Mouse (Mus musculus) forebrain, embryonic 10.5 days (tissue): Measurements from ENCODE around the gene Thbs4. TPM values are rescaled to one million over a fixed set of nuclear protein-coding genes. Genes with fewer than 3 reads are reported as not detected.

Experiments
- DNase-seq: peaks from one replicate; pipeline ENCODE4 v3.0.0-alpha.2; 2017; ENCODE audit warnings: low spot score; ENCODE audit errors: extremely low spot score
- H3K27ac ChIP-seq: fragments of 300-500 bp; sonication (generic); 2 replicates; pipeline ENCODE4 v1.5.1; 2016; ENCODE audit warnings: mild to moderate bottlenecking
- H3K27me3 ChIP-seq: fragments of 300-500 bp; sonication (generic); 2 replicates; pipeline ENCODE4 v1.6.1; 2016; ENCODE audit warnings: mild to moderate bottlenecking; ENCODE audit not compliant: poor library complexity, severe bottlenecking
- H3K36me3 ChIP-seq: fragments of 300-500 bp; sonication (generic); replicated peaks from 2 replicates; pipeline ENCODE4 v1.6.1; 2016; ENCODE audit warnings: mild to moderate bottlenecking, moderate library complexity
- H3K4me1 ChIP-seq: fragments of 300-500 bp; sonication (generic); 2 replicates; pipeline ENCODE4 v1.6.1; 2016
- H3K4me3 ChIP-seq: fragments of 300-500 bp; sonication (generic); 2 replicates; pipeline ENCODE4 v1.5.1; 2016; ENCODE audit warnings: mild to moderate bottlenecking, moderate library complexity
- H3K9me3 ChIP-seq: fragments of 300-500 bp; sonication (generic); 2 replicates; pipeline ENCODE4 v1.6.1; 2016; ENCODE audit warnings: mild to moderate bottlenecking, moderate library complexity
- WGBS: fragments of 180-500 bp; shearing (Covaris S2); methylation state at CpG from one replicate; pipeline ENCODE4 v1.1.7; 2016; 5-methylcytosine and 5-hydroxymethylcytosine counted together
- polyA plus RNA-seq: library from polyadenylated mRNA; unstranded; fragments of >200 nt; fragmentation: Nextera tagmentation; extraction: Ambion mirVana; gene quantifications from 2 replicates; pipeline ENCODE4 v1.2.1, GENCODE M21; 2016

Gene Thbs4
- polyA plus RNA-seq, 1 experiment from 2014 or later = 2.3 TPM

GRCm38 (mm10) chr13:92783551-92783950 is 11.1 kb downstream of the Thbs4 start:
- Histone ChIP-seq H3K4me1 (peaks cover 24% of the 10 kb centered on the region), H3K27me3 (no peaks in the 10 kb centered on the region), H3K9me3 (no peaks in the 10 kb centered on the region), H3K36me3 (no peaks in the 10 kb centered on the region), H3K27ac (no peak overlapping the region), H3K4me3 (no peak overlapping the region)
- DNase-seq = no peak
- WGBS = 92% methylated on average over 4 of the region's 4 CpGs

GRCm38 (mm10) chr13:92780927-92781326 is 13.7 kb downstream of the Thbs4 start:
- Histone ChIP-seq H3K27me3 (no peaks in the 10 kb centered on the region), H3K4me3 (no peak overlapping the region), H3K4me1 (peaks cover 14% of the 10 kb centered on the region), H3K9me3 (no peaks in the 10 kb centered on the region), H3K36me3 (no peaks in the 10 kb centered on the region), H3K27ac (no peak overlapping the region)
- DNase-seq = no peak
- 87% methylated on average over 8 of the region's 8 CpGs for WGBS

- Histone ChIP-seq H3K36me3 (no peaks in the 10 kb centered on the region), H3K4me1 (peaks cover 14% of the 10 kb centered on the region), H3K4me3 (no peak overlapping the region), H3K27ac (no peak overlapping the region), H3K27me3 (no peaks in the 10 kb centered on the region), H3K9me3 (no peaks in the 10 kb centered on the region)
- no peak for DNase-seq
- WGBS = 87% methylated on average over 4 of the region's 4 CpGs
These were observed 14.5 kb downstream of the Thbs4 start for GRCm38 (mm10) chr13:92780076-92780475.

- no peak overlapping the region for H3K27ac ChIP-seq
- 85% methylated on average over 7 of the region's 7 CpGs for WGBS
- H3K36me3 ChIP-seq = no peaks in the 10 kb centered on the region
- H3K4me1 ChIP-seq = peaks cover 14% of the 10 kb centered on the region
- H3K27me3 ChIP-seq = no peaks in the 10 kb centered on the region
- no peak for DNase-seq
- no peaks in the 10 kb centered on the region for H3K9me3 ChIP-seq
- H3K4me3 ChIP-seq = no peak overlapping the region
These were observed 16.0 kb downstream of the Thbs4 start for GRCm38 (mm10) chr13:92778642-92779041.

GRCm38 (mm10) chr13:92775916-92776315 is 18.7 kb downstream of the Thbs4 start:
- Histone ChIP-seq H3K36me3 (no peaks in the 10 kb centered on the region), H3K4me3 (no peak overlapping the region), H3K27ac (no peak overlapping the region), H3K9me3 (no peaks in the 10 kb centered on the region), H3K27me3 (no peaks in the 10 kb centered on the region), H3K4me1 (no peaks in the 10 kb centered on the region)
- WGBS = 89% methylated on average over 7 of the region's 7 CpGs
- no peak for DNase-seq

- H3K27ac ChIP-seq = no peak overlapping the region
- no peaks in the 10 kb centered on the region for H3K9me3 ChIP-seq
- DNase-seq = no peak
- WGBS = 93% methylated on average over 9 of the region's 9 CpGs
- no peak overlapping the region for H3K4me3 ChIP-seq
- no peaks in the 10 kb centered on the region for H3K4me1 ChIP-seq
- H3K36me3 ChIP-seq = no peaks in the 10 kb centered on the region
- no peaks in the 10 kb centered on the region for H3K27me3 ChIP-seq
These were observed 19.7 kb downstream of the Thbs4 start for GRCm38 (mm10) chr13:92774887-92775286.

- H3K4me1 ChIP-seq = no peaks in the 10 kb centered on the region
- WGBS = 94% methylated on average over 8 of the region's 8 CpGs
- H3K9me3 ChIP-seq = no peaks in the 10 kb centered on the region
- no peak for DNase-seq
- no peak overlapping the region for H3K27ac ChIP-seq
- H3K27me3 ChIP-seq = no peaks in the 10 kb centered on the region
- no peak overlapping the region for H3K4me3 ChIP-seq
- no peaks in the 10 kb centered on the region for H3K36me3 ChIP-seq
These were observed 22.1 kb downstream of the Thbs4 start for GRCm38 (mm10) chr13:92772500-92772899.

- Histone ChIP-seq H3K27ac (no peak overlapping the region), H3K27me3 (no peaks in the 10 kb centered on the region), H3K4me3 (no peak overlapping the region), H3K36me3 (no peaks in the 10 kb centered on the region), H3K4me1 (no peaks in the 10 kb centered on the region), H3K9me3 (no peaks in the 10 kb centered on the region)
- DNase-seq = no peak
- 92% methylated on average over 5 of the region's 5 CpGs for WGBS
These were observed 23.1 kb downstream of the Thbs4 start for GRCm38 (mm10) chr13:92771566-92771965.

GRCm38 (mm10) chr13:92765454-92766242 is 29.0 kb downstream of the Thbs4 start:
- no peaks in the 10 kb centered on the region for H3K36me3 ChIP-seq
- 84% methylated on average over 6 of the region's 6 CpGs for WGBS
- no peak overlapping the region for H3K27ac ChIP-seq
- H3K9me3 ChIP-seq = no peaks in the 10 kb centered on the region
- H3K27me3 ChIP-seq = no peaks in the 10 kb centered on the region
- DNase-seq = no peak
- H3K4me3 ChIP-seq = no peak overlapping the region
- no peaks in the 10 kb centered on the region for H3K4me1 ChIP-seq

- Histone ChIP-seq H3K36me3 (no peaks in the 10 kb centered on the region), H3K27me3 (no peaks in the 10 kb centered on the region), H3K27ac (no peak overlapping the region), H3K4me3 (no peak overlapping the region), H3K9me3 (no peaks in the 10 kb centered on the region), H3K4me1 (no peaks in the 10 kb centered on the region)
- 81% methylated on average over 1 of the region's 1 CpGs for WGBS
- no peak for DNase-seq
These were observed 32.3 kb downstream of the Thbs4 start for GRCm38 (mm10) chr13:92762322-92762721.

- Histone ChIP-seq H3K27ac (no peak overlapping the region), H3K4me1 (no peaks in the 10 kb centered on the region), H3K9me3 (no peaks in the 10 kb centered on the region), H3K36me3 (no peaks in the 10 kb centered on the region), H3K27me3 (no peaks in the 10 kb centered on the region), H3K4me3 (no peak overlapping the region)
- 91% methylated on average over 6 of the region's 6 CpGs for WGBS
- no peak for DNase-seq
These were observed 34.1 kb downstream of the Thbs4 start for GRCm38 (mm10) chr13:92760519-92760918.

GRCm38 (mm10) chr13:92759096-92759495 is 35.5 kb downstream of the Thbs4 start:
- Histone ChIP-seq H3K27me3 (no peaks in the 10 kb centered on the region), H3K27ac (no peak overlapping the region), H3K36me3 (no peaks in the 10 kb centered on the region), H3K4me3 (no peak overlapping the region), H3K4me1 (0 out of 2 replicates have a peak, but pooled peaks cover 3% of the 10 kb centered on the region), H3K9me3 (no peaks in the 10 kb centered on the region)
- 89% methylated on average over 4 of the region's 4 CpGs for WGBS
- no peak for DNase-seq

- no peaks in the 10 kb centered on the region for H3K27me3 ChIP-seq
- no peak for DNase-seq
- 91% methylated on average over 12 of the region's 12 CpGs for WGBS
- H3K4me3 ChIP-seq = no peak overlapping the region
- no peaks in the 10 kb centered on the region for H3K36me3 ChIP-seq
- 0 out of 2 replicates have a peak, but pooled peaks cover 3% of the 10 kb centered on the region for H3K4me1 ChIP-seq
- H3K9me3 ChIP-seq = no peaks in the 10 kb centered on the region
- H3K27ac ChIP-seq = no peak overlapping the region
These were observed 36.5 kb downstream of the Thbs4 start for GRCm38 (mm10) chr13:92757972-92758585.
